Mouse (Mus musculus): ENCODE measurements around the gene Klf17. TPM values are rescaled to one million over a fixed set of nuclear protein-coding genes. Genes with fewer than 3 reads are reported as not detected.
A peak's percentile ranks its signal among the peaks of the same experiment; 100 is the strongest.
"Not testable (repeated sequence)": the region's sequence is repeated elsewhere in the genome, so short reads cannot be mapped to it uniquely, and the experiment has no call there.

Gene Klf17
- not detected for total RNA-seq (2021)
- long read RNA-seq, experiment 1: 0 reads
- long read RNA-seq, experiment 2: 0 reads

DNA sequence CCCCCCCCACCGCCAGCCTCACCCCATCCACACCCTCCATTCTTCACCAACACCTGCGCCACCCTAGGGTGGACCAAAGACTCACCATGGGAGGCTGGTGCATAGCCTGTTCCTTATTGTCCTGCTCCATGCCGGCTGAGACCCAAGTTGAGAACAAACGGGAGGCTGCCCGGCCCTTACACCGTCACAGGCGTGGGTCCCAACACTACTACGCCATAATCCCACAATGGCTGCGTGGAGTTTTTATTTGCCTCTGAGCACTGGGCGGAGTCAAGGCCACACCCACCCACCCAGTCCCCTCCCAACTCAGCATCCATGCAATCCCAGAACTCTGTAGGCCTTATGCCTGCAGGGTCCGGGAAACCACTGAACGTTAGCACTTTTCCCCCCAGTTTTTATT is at the start of gene Klf17:
TSS of gene Klf17 (minus strand) at position 233 of the 400 bp plus-strand sequence.
- no peak for DNase-seq (ENCODE audit: low spot score in 2 of 2)

DNA sequence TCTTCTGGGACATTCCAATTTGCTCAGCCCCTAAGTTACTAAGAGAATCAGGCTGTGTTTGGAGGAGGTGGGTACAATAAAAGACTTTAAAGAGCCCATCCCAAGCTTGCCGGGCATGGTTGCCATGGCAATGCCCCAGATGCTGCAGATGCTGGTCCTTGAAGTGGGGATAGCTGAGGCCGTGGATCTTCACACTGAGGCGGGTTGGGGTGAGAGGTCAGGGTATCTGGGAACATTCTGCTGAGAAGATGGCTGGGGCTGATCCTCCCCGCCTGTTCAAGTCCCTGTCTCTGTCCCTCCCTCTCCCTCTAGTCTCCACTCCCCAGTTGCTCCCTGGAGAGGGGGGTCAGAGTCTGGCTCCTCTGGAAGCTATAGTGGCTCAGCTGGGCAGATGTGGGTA is 48.9 kb upstream of the Klf17 start:
- DNase-seq (ENCODE audit: low spot score in 2 of 2): no peak

DNA sequence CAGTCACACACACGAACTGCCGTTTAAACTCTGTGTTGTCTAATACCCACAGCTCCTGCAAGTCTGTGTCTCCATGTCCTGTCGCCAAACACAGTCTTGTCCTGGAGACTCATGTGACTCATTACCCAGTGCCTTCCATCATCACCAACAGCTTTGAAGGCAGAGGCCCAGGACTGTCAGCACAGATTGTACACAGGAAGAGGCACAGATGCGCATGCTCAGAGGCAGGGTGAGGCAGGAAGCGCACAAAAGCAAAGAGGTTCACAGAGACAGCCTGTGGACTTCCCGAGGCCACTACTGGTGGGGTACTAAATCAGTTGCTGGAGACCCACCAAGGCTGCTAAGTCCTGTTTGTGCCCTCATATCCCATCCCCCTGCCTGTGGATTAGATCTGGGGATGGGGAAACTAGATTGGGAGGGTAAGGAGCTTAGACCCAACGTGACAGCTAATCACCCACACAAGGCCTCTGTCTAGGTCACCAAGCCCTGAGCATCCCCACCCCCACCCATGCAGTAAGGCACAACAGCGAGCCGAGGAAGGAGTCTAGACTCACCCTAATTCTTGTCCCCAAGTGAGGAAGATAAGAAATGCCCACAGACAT is 48.2 kb upstream of the Klf17 start:
- no peak for DNase-seq (ENCODE audit: low spot score in 2 of 2)

DNA sequence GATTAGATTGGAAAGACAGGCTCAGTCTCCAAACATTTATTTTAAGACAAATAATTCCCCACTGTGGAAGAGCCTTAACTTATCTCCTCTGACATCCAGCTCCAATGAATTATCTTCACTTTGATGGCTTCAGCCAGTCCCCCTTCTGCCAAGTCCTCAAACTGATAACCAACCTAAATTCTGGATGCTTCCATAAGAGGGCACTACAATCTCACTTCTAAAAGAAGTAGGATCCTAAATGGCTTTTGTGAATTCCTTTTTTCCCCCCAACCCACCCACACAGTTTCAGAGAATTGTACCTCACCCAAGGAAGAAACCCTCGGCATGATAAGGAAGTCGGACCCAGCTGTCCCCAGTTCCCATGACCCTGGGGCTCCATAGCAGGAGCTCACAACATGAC is 45.5 kb upstream of the Klf17 start:
- DNase-seq (ENCODE audit: low spot score in 2 of 2): no peak

DNA sequence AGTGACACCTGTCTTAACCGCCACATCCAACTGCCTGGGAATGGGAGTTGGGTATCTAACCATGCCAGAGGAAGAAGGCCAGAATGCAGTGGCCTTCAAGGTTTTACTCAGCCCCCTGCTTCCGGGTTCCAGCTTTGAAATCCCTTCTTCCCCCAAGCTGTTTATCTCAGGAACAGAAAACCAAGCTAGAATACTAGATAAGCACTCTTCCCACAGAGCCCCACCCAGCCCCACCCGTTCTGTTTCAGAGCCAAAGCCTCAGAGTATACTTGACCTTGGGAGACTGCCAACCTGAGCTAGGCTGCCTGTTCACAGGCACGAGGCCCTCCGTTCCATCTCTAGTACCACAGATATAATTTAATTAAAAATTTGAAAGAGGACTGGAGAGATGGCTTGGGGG is 41.5 kb upstream of the Klf17 start:
- DNase-seq (ENCODE audit: low spot score in 2 of 2): no peak

DNA sequence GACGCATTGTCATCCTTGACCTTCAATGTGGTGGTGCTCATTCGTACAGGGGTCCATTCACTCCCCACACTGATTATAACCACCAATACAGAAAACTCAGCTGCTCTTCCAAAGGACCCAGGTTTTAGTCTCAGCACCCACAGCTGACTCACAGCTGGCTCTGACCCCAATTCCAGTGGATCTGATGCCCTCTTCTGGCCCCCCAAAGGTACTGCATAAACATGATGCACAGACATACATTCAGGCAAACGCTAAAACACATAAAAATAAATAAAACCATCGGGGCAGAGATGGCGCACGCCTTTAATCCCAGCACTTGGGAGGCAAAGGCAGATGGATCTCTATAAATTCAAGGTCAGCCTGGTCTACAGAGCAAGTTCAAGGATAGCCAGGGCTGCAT is 34.5 kb upstream of the Klf17 start:
- DNase-seq (ENCODE audit: low spot score in 2 of 2): no peak

DNA sequence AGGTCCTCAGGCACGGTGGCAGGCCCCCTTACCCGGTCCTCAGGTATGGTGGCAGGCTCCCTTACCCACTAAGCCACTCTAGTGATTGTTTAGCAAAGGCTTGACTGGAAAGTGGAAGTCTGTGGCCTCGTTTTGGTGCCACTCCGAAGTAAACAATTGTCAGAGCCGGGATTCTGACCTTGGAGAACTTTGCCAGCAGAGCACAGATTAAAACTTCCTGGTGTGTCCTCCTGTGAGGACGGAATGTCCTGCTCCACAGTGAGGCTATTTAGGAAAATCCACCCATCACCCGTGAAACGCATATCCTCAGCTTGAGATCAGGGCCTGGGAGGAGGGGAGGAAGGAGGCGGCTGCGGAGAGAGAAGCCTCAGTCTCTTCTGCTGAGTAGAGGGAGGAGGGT is 22.9 kb upstream of the Klf17 start:
- DNase-seq (ENCODE audit: low spot score in 2 of 2): peak in 1 of 2 experiments; percentile 27

DNA sequence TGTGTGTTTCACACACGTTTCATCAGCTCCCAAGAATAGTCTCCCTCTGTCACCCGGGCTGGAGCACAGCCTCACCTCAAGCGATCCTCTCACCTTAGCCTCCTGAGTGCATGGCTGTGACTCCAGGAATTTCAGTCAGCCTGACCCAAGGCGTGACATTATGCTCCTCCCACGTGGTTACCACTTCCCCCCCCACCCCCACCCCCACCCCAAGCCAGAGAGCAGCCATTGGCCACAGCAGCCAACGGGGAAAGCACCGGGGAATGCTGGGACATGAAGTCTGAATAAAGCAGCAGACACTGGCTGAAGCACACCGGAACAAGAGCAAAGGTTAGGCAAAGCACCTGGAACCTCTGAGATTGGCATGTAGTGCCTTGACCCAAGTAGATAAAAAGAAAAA is 21.5 kb upstream of the Klf17 start:
- DNase-seq (ENCODE audit: low spot score in 2 of 2): no peak

DNA sequence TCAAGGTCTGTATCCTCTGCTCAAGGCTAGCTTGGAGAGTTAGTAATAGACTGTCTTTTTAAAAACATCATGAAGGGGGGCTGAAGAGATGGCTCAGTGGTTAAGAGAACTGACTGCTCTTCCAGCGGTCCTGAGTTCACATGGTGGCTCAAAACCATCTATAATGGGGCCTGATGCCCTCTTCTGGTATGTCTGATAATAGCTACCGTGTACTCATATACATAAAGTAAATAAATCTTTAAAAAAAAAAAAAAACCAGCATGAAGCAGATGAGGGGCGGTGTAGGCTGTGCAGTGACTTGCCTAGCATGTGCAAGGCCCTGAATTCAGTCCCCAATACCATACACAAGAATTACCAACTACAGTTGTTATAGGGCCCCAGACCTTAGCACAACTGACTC is 17.5 kb upstream of the Klf17 start:
- no peak for DNase-seq (ENCODE audit: low spot score in 2 of 2)

DNA sequence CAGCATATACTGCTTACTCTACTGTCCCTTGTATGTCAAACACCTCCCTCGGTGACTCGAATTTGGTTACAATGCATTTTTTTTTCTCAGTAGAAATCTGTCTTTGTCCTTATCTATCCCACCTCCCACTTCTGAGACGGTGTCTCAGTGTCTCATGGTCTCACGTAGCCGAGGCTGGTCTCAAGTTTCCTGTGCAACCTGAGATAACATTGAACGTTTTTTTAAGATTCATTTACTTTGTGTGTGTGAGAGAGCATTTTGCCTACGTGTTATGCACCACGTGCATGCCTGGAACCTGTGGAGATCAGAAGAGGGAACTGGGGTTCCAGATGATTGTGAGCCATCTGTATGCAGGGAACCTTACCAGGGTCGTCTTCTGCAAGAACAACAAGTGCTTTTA is 7.5 kb upstream of the Klf17 start:
- no peak for DNase-seq (ENCODE audit: low spot score in 2 of 2)

DNA sequence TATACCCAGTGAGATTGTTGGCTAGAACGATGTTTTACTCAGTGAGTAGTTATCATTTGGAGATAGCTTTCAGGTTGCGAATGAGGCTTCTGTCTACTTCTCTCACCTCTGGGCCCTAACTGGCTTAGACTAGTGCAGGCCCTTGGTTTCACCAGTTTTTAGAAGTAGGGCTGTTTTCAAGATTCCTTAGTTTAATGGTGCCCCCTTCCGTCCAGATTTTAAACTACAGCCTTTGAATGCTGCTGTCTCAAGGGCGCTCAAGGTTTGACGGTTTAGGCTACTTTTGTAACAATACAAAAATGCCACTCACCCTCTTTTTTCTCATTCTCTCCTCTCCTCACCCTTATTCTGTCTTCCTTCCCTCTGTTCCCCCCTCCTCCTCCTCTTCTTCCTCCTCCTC is 5.5 kb upstream of the Klf17 start:
- DNase-seq (ENCODE audit: low spot score in 2 of 2): peak; percentile 22 to 37

DNA sequence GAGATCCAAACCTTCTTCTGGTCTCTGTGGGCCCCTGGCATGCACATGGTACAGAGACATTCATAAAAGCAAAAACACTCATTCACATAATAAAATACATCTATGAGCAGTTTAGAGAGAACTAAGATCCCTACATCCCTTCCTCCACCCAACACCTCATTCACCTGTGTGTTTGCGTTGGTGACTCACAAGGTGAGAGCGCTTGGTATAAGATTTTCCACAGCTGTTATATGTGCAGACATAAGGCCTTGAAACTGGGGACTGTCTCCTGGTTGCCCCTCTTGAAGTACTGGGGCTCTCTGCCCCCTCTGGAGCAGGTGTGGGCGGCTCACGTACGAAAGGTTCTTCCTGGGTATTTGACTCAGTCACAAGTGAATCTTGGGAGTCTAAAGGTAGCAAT is 5.3 kb downstream of the Klf17 start:
- DNase-seq (ENCODE audit: low spot score in 2 of 2): no peak

DNA sequence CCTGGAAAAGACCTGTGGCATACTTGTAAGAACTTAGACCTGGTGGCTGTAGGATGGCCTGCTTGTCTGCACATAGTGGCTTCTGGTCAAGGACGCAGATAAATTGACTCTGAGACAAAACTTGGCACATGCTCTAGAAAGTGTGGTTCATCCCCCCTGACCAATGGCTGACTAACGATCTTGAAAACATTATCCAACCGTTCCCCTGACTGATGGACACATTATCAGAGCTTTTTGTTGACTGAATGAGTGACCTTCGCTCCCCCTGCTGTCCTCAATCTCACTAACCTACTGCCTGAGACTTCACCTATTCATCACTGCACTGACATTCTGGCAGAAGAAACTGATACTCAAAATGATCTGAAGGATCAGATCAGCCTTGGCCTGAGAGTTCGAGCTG is 13.0 kb downstream of the Klf17 start:
- not testable (repeated sequence) for DNase-seq (ENCODE audit: low spot score in 2 of 2)

DNA sequence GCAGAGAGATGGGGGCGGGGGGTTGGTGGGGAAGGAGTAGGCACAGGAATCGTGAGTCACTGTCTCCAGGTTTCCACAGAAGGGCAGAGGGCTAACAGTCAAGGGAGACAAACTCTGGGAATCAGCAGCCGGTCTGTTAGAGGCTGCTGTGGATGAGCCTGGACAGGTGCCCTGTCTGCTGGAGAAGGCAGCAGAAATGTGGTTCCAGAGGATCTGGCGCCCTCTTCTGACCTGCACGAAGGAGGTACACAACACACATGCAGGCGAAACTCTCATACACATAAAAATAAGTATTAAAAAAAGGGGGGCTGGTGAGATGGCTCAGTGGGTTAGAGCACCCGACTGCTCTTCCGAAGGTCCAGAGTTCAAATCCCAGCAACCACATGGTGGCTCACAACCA is 27.9 kb downstream of the Klf17 start:
- DNase-seq (ENCODE audit: low spot score in 2 of 2): no peak

DNA sequence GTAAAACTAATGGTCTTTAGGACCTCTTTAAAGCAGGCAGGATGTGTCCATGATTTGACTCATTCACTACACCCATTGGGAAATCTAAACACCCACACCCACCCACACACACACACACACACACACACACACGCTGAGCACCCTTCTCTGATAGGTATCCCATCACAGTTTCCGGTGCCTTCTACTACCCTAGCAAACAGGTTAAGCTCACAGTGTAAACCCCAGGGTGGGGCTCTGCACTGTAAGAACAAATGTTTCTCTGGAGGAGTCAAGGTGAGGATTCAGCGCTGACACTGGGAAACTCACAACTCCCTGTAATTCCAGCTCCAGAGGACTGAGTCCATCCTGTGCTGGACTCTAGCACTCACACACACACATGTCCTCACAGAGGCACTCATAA is 33.5 kb downstream of the Klf17 start:
- no peak for DNase-seq (ENCODE audit: low spot score in 2 of 2)

DNA sequence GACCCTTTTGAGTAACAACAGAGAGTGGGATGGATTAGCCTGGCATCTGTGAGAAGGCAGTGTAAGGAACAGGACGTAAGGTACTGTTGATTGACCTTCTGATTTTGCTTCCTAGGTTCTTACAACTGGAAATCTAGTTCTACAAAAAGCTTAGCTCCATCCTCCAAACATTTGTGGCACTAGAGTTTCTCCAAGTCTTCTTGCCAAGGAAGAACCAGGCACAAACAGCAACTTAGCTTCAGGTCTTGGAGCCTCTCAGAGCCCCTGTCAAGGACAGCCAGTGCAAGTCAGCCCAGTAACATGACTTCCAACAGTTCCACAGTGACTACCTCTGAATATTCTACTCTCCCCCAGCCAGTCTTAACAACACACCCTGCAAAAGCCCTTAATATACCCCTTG is 41.3 kb downstream of the Klf17 start, which contains the start of gene Gm12845:
TSS of gene Gm12845 (plus strand) at position 301 of the 400 bp plus-strand sequence.
- DNase-seq (ENCODE audit: low spot score in 2 of 2): no peak

DNA sequence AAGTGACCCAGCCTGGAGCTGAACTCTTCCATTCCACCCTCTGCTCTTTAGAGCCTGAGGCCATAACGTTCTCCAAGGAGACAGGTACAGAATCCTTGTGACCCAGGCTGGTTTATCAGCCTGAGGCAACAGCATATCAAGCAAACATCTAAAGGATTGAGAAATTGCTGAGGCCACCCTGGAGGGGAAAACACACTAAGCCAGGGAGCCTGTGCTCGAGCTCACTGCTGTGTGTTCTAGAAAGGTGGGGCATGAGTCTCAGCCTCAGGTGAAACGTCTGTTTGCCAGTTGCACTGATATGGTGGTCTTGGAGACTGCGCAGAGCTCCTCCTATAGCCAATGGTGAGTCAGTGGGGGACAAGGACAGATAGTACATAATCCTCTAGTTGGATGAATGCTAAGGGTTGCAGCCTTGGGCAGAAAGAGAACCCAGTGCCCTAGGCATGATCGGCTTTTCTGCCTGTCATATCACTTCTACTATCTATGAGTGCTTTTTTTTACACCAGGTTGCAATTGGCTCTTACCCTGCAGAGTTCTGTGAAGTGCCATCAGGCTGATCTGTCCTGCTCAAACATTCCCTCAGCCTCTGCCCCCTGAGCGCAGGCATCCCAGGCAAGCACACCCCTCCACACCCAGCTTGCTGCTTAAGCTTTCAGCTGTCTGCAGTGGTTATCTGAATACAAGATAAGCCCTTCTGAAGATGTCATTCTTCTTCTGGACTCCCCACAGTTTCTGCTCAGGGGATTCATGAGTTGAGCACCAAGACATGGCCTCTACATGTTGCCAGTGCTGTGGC is 51.9 kb downstream of the Klf17 start:
- no peak for DNase-seq (ENCODE audit: low spot score in 2 of 2)

DNA sequence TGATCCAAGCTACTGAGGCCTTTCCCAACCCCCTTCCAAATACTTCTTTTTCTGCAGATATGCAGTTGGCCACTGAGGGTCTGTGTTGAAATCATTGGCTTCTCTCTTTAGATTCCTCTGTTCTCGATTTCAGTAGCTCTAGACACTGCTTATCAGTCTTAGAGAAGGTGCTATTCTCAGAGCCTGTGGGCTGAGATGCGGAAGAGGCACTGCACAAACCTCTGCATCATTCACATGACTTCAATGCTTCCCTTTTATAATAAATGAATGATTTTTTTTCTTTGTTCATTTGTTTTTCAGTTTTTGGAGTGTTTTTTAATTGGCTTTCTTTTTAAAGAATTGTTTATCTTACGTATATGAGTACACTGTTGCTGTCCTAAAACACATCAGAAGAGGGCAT is 53.1 kb downstream of the Klf17 start:
- no peak for DNase-seq (ENCODE audit: low spot score in 2 of 2)

DNA sequence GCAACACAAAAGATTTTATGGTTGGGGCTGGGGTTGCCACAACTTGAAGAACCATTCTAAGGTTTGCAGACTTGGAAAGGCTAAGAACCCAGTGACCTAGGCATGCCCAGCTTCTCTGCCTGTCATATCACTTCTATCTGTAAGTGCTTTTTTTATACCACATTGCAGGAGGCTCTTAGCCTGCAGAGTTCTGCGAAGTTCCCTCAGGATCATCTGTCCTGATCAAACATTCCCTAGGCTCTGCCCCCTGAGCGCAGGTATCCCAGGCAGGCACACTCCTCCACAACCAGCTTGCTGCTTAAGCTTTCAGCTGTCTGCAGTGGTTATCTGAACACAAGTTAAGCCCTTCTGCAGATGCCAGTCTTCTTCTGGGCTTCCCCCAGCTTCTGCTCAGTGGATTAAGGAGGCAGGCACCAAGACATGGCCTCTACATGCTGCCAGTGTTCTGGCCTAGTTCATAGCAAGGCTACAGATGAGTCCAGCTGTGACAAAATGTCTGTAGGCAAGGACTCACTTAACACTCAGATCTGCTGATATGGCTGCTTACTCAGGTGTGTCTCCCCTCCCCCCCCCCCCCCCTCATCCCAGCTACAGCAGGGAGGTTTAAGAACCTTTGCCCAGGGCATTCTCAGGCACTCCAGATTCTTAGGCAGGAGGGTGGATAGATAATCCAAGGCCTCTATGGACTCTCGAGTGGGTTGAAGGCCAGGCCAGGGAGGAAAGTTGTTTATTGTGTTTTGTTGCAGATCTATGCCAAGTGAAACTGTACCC is 56.5 kb downstream of the Klf17 start:
- no peak for DNase-seq (ENCODE audit: low spot score in 2 of 2)

Data from adrenal gland, postnatal 4 days (tissue).